9 mouse cellular contexts compared by ENCODE assay signal in the genomic region with DNA sequence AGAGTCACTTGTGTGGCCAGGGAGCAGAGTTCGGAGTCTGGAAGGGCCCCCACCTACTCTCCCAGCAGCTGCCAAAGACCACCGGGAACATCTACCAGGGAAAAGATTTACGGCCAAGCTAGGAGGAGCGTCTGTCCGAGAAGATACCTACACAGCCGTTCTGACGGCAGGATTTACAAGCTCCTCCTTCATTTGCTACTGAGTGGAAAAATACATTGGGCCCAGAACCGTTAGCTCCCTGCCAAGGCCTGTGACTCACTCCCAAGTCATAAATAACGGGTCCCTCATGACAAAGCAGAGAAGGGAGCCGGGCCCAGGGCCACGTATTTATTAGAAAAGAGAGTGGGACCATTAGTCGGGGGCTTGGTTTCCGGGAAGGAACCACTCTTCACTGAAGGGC.
DNase-seq lines count a peak whose midpoint lies in the region; ATAC-seq and TF ChIP-seq lines count a peak whose summit lies in the region.
"Had no signal": no experiment of that assay in that cellular context is flagged by ENCODE, and none has a peak within 500 bp of the region (broad histone marks: within the 10 kb centered on the region; RNA-seq: fewer than 3 reads in every experiment).

No protein-coding gene starts in this region.

- peak; percentile 47 for DNase-seq in layer of hippocampus, adult 9-11 months
- DNase-seq in layer of hippocampus, adult 9-10 months (ENCODE audit: low spot score), result no peak
- peak; percentile 80 for DNase-seq in adrenal gland, postnatal 25 days
- peak; percentile 70 for DNase-seq in kidney, adult 2 months
- no peak for DNase-seq in spleen, adult 12 weeks (ENCODE audit: low spot score)
- DNase-seq in right cerebral cortex, postnatal 25 days, result no peak

- no peak for TF ChIP-seq POLR2A in kidney, adult 2 months (IDR thresholded peaks at IDR 0.05; ENCODE audit: low read depth, low read length)

- 36% methylated on average over 13 of the region's 13 CpGs for WGBS in kidney, adult 2 months
- 17% methylated on average over 13 of the region's 13 CpGs for WGBS in neural tube, embryonic 15.5 days
- WGBS in forebrain, embryonic 16.5 days, result 66% methylated on average over 13 of the region's 13 CpGs

- ATAC-seq in neural tube, embryonic 15.5 days (ENCODE audit: low FRiP score), result peak; percentile 68; the same call in 1 of the 2 replicates
- no peak for ATAC-seq in forebrain, embryonic 16.5 days

- no peaks in the 10 kb centered on the region for H3K36me3 ChIP-seq in kidney, adult 2 months (ENCODE audit: control insufficient read depth, insufficient read depth, low read length)
- H3K36me3 ChIP-seq in neural tube, embryonic 15.5 days, result no peaks in the 10 kb centered on the region
- H3K36me3 ChIP-seq in forebrain, embryonic 16.5 days (ENCODE audit: control insufficient read depth, insufficient read depth), result no peaks in the 10 kb centered on the region
- H3K36me3 ChIP-seq: heart, embryonic 13.5 days had no signal

- H3K27me3 ChIP-seq in kidney, adult 2 months (replicated peaks; ENCODE audit: control insufficient read depth, insufficient read depth, low read length), result no peaks in the 10 kb centered on the region
- no peaks in the 10 kb centered on the region for H3K27me3 ChIP-seq in neural tube, embryonic 15.5 days (replicated peaks)
- no peaks in the 10 kb centered on the region for H3K27me3 ChIP-seq in forebrain, embryonic 16.5 days (replicated peaks; ENCODE audit: control insufficient read depth, insufficient read depth, low read length)

- H3K9me3 ChIP-seq in neural tube, embryonic 15.5 days (replicated peaks), result no peaks in the 10 kb centered on the region
- H3K9me3 ChIP-seq in forebrain, embryonic 16.5 days (ENCODE audit: control insufficient read depth, low read length), result no peaks in the 10 kb centered on the region
- H3K9me3 ChIP-seq: heart, embryonic 13.5 days had no signal

- H3K27ac ChIP-seq in kidney, adult 2 months (ENCODE audit: insufficient read depth, low read depth, low read length), result no peak overlapping the region
- H3K27ac ChIP-seq in neural tube, embryonic 15.5 days (replicated peaks), result no peak overlapping the region; the same call in 1 of the 2 replicates
- H3K27ac ChIP-seq in forebrain, embryonic 16.5 days (ENCODE audit: low read length), result no peak overlapping the region
- H3K27ac ChIP-seq: heart, embryonic 13.5 days had no signal

- TF ChIP-seq CTCF in kidney, adult 2 months (conservative IDR thresholded peaks at IDR 0.05; ENCODE audit: insufficient read depth, insufficient read length, low read depth, low read length), result no peak

- no peak overlapping the region for H3K4me2 ChIP-seq in neural tube, embryonic 15.5 days
- H3K4me2 ChIP-seq in forebrain, embryonic 16.5 days (ENCODE audit: low read length), result no peak overlapping the region
- H3K4me2 ChIP-seq: heart, embryonic 13.5 days had no signal

- no peak overlapping the region for H3K4me3 ChIP-seq in kidney, adult 2 months (ENCODE audit: insufficient read depth, low read depth, low read length)
- no peak overlapping the region for H3K4me3 ChIP-seq in neural tube, embryonic 15.5 days (replicated peaks)
- no peak overlapping the region for H3K4me3 ChIP-seq in forebrain, embryonic 16.5 days (replicated peaks; ENCODE audit: low read length)
- H3K4me3 ChIP-seq: heart, embryonic 13.5 days had no signal

- H3K4me1 ChIP-seq in kidney, adult 2 months (ENCODE audit: control insufficient read depth, insufficient read depth, low read length), result no peaks in the 10 kb centered on the region
- H3K4me1 ChIP-seq in neural tube, embryonic 15.5 days, result peaks cover 18% of the 10 kb centered on the region
- no peaks in the 10 kb centered on the region for H3K4me1 ChIP-seq in forebrain, embryonic 16.5 days (replicated peaks; ENCODE audit: control insufficient read depth, insufficient read depth, low read length)

- H3K9ac ChIP-seq in neural tube, embryonic 15.5 days (replicated peaks), result no peak overlapping the region
- H3K9ac ChIP-seq in forebrain, embryonic 16.5 days (replicated peaks; ENCODE audit: low read depth, low read length), result no peak overlapping the region
- H3K9ac ChIP-seq: heart, embryonic 13.5 days had no signal

Comparison
In these comparisons a context has a peak if more than half of its experiments do, and no peak if none do; other contexts are left out.
1. DNase-seq: peak in layer of hippocampus, adult 9-11 months (single experiment), adrenal gland, postnatal 25 days (single experiment) and kidney, adult 2 months (single experiment); none in layer of hippocampus, adult 9-10 months (single experiment), spleen, adult 12 weeks (single experiment) and right cerebral cortex, postnatal 25 days (single experiment).